Mouse (Mus musculus): ENCODE results near the gene Lrrn4cl.

DNA sequence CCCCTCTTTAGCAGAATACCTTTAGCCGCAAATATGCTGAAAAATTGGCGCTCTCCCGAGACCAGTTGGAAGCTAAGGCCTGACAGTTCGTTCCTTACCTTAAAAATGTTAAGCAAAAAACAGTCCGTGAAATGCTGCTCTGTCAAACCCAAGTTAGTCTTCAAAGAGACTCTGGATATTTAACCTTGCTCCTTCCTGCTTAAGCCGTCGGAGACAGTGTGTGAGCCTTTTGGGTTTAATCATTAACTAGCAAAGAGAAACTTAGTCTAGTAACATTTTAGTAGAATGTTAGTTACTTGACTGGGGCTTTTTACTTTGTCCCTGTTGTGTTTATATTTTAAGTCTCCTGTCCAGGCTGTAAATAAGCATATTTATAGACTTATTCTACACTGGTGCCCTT, 29.4 kb upstream of the Lrrn4cl start:
- no peak for TF ChIP-seq CTCF (conservative IDR thresholded peaks at IDR 0.05; ENCODE audit: low read length)
- TF ChIP-seq POU5F1 (IDR thresholded peaks at IDR 0.05; ENCODE audit: borderline replicate concordance, low read length), result no peak
- TF ChIP-seq NANOG (IDR thresholded peaks at IDR 0.05; ENCODE audit: borderline replicate concordance, low read length), result no peak

Measured in E14TG2a.4 (cell line).